Mouse (Mus musculus): ENCODE data around the gene Tarbp2. TPM values are rescaled to one million over a fixed set of nuclear protein-coding genes. Genes with fewer than 3 reads are reported as not detected.

Tarbp2 gene
- polyA plus RNA-seq, 1 experiment from 2014 or later: 105 TPM

- Histone ChIP-seq H3K4me2 (ENCODE audit: low read length) (no peak overlapping the region), H3K4me1 (replicated peaks; ENCODE audit: control insufficient read depth, insufficient read depth, low read length) (no peaks in the 10 kb centered on the region), H3K9ac (ENCODE audit: low read length) (no peak overlapping the region), H3K4me3 (ENCODE audit: low read depth, low read length) (no peak overlapping the region), H3K27ac (ENCODE audit: low read depth) (no peak overlapping the region), H3K9me3 (ENCODE audit: control insufficient read depth, low read length) (no peaks in the 10 kb centered on the region), H3K27me3 (replicated peaks; ENCODE audit: control insufficient read depth, insufficient read depth, low read length) (no peaks in the 10 kb centered on the region), H3K36me3 (ENCODE audit: control insufficient read depth, insufficient read depth, low read length) (peaks cover 3% of the 10 kb centered on the region)
- ATAC-seq (replicated peaks; ENCODE audit: low FRiP score, low TSS enrichment, low read depth): no peak
- 71% methylated on average over 2 of the region's 2 CpGs for WGBS
- no peak for DNase-seq (ENCODE audit: low spot score)
Observed at GRCm38 (mm10) chr15:102567849-102568248, 49.9 kb downstream of the Tarbp2 start.

DNA sequence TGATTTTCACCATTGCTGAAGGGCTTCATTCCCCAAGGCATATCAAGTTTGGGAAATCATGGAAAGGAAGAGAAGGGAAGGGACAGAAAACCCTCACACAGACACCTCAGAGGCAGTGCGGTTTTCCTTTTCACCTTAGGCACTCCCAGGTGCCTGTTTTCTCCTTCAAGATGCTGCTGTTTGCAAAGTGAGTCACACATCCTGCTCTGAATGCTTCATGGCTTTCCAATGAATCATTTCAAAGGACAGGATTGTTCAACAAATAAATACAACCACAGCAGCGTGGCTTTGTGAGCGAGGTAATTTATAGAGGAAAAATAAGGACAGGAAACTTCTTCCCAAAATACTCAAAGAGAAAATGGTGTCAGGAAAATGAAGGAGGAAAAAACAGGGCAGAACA is 54.1 kb downstream of the Tarbp2 start:
- Histone ChIP-seq H3K27ac (ENCODE audit: low read depth) (0 out of 2 replicates have a peak overlapping the region, but pooled peaks have one; percentile 4), H3K4me3 (ENCODE audit: low read depth, low read length) (no peak overlapping the region), H3K27me3 (replicated peaks; ENCODE audit: control insufficient read depth, insufficient read depth, low read length) (no peaks in the 10 kb centered on the region), H3K4me2 (ENCODE audit: low read length) (no peak overlapping the region), H3K9me3 (ENCODE audit: control insufficient read depth, low read length) (no peaks in the 10 kb centered on the region), H3K36me3 (ENCODE audit: control insufficient read depth, insufficient read depth, low read length) (no peaks in the 10 kb centered on the region), H3K4me1 (replicated peaks; ENCODE audit: control insufficient read depth, insufficient read depth, low read length) (no peaks in the 10 kb centered on the region), H3K9ac (ENCODE audit: low read length) (no peak overlapping the region)
- no peak for DNase-seq (ENCODE audit: low spot score)
- 71% methylated on average over 3 of the region's 3 CpGs for WGBS
- ATAC-seq (replicated peaks; ENCODE audit: low FRiP score, low TSS enrichment, low read depth): no peak

Other genes with a start within 250 kb of the Tarbp2 start
- 0.11 and 0.19 TPM in 2 replicates for gene Gm9918, start 247.6 kb upstream of the Tarbp2 start, polyA plus RNA-seq (2014; fragmentation: Nextera tagmentation; extraction: Ambion mirVana)
- gene Mfsd5, start 238.7 kb upstream of the Tarbp2 start, polyA plus RNA-seq (2014; fragmentation: Nextera tagmentation; extraction: Ambion mirVana): 65.3 and 67.1 TPM in 2 replicates
- 28.0 and 33.0 TPM in 2 replicates for gene Espl1, start 221.9 kb upstream of the Tarbp2 start, polyA plus RNA-seq (2014; fragmentation: Nextera tagmentation; extraction: Ambion mirVana)
- gene Pfdn5, start 192.1 kb upstream of the Tarbp2 start, polyA plus RNA-seq (2014; fragmentation: Nextera tagmentation; extraction: Ambion mirVana): 450 and 456 TPM in 2 replicates
- gene Myg1, start 186.5 kb upstream of the Tarbp2 start, polyA plus RNA-seq (2014; fragmentation: Nextera tagmentation; extraction: Ambion mirVana): 104 and 120 TPM in 2 replicates
- gene Aaas, start 167.4 kb upstream of the Tarbp2 start, polyA plus RNA-seq (2014; fragmentation: Nextera tagmentation; extraction: Ambion mirVana): 64.1 and 71.2 TPM in 2 replicates
- gene Sp7, start 151.0 kb upstream of the Tarbp2 start, polyA plus RNA-seq (2014; fragmentation: Nextera tagmentation; extraction: Ambion mirVana): 1.2 and 1.3 TPM in 2 replicates
- gene Sp1, start 112.0 kb upstream of the Tarbp2 start, polyA plus RNA-seq (2014; fragmentation: Nextera tagmentation; extraction: Ambion mirVana): 14.4 and 15.8 TPM in 2 replicates
- gene Amhr2, start 72.8 kb upstream of the Tarbp2 start, polyA plus RNA-seq (2014; fragmentation: Nextera tagmentation; extraction: Ambion mirVana): 0.81 and 0.97 TPM in 2 replicates
- 132 and 141 TPM in 2 replicates for gene Prr13, start 59.2 kb upstream of the Tarbp2 start, polyA plus RNA-seq (2014; fragmentation: Nextera tagmentation; extraction: Ambion mirVana)
- 275 and 289 TPM in 2 replicates for gene Pcbp2, start 47.7 kb upstream of the Tarbp2 start, polyA plus RNA-seq (2014; fragmentation: Nextera tagmentation; extraction: Ambion mirVana)
- 3.4 TPM in 1 of 2 replicates, not detected in the other for gene Gm10337, start 14.5 kb upstream of the Tarbp2 start, polyA plus RNA-seq (2014; fragmentation: Nextera tagmentation; extraction: Ambion mirVana)
- gene Map3k12, start 1.1 kb upstream of the Tarbp2 start, polyA plus RNA-seq (2014; fragmentation: Nextera tagmentation; extraction: Ambion mirVana): 13.5 and 14.9 TPM in 2 replicates
- gene Npff, start 6.8 kb downstream of the Tarbp2 start, polyA plus RNA-seq (2014; fragmentation: Nextera tagmentation; extraction: Ambion mirVana): 1.5 and 2.2 TPM in 2 replicates
- 0.43 TPM in 1 of 2 replicates, not detected in the other for gene Gm28047, start 106.9 kb downstream of the Tarbp2 start, polyA plus RNA-seq (2014; fragmentation: Nextera tagmentation; extraction: Ambion mirVana)
- 34.3 and 36.5 TPM in 2 replicates for gene Atf7, start 107.3 kb downstream of the Tarbp2 start, polyA plus RNA-seq (2014; fragmentation: Nextera tagmentation; extraction: Ambion mirVana)
- gene Atp5g2, start 154.2 kb downstream of the Tarbp2 start, polyA plus RNA-seq (2014; fragmentation: Nextera tagmentation; extraction: Ambion mirVana): 81.3 and 87.4 TPM in 2 replicates
- 30.6 and 35.8 TPM in 2 replicates for gene Calcoco1, start 204.0 kb downstream of the Tarbp2 start, polyA plus RNA-seq (2014; fragmentation: Nextera tagmentation; extraction: Ambion mirVana)

Data from intestine, embryonic 14.5 days (tissue).